Mouse (Mus musculus) spleen, adult 18-20 months (tissue): Measurements from ENCODE around the gene Mamstr.

Experiments used
- DNase-seq, 2 experiments: peaks; one replicate each; pipeline ENCODE4 v3.0.0; 2022; ENCODE audit warnings: mixed read lengths in 2 of 2

Gene Mamstr

DNA sequence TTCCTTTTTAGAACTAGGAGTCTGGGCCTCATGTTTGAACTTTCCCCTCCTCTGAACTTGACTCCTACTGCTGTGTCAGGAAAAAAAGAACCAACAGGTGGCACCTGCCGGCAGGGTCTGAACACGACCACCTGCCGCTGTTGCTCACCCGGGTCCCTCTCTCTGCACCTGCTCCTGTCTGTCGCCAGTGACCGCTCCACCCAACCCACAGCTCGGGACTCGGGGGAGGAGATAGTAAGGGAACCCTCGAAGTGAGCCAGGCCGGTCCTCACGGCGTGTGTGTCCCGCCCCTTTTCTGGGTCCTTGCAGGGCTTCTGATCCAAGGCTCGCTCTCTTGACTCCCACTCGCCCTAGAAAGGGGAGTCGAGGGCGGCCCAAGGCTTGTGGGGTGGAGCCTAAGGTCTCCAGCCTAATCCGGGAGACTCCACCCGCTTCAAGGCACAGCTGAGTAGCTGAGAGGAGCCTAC is at the start of gene Mamstr:
TSS of gene Mamstr (plus strand) at position 417 of the 467 bp plus-strand sequence.
- DNase-seq = no peak

DNA sequence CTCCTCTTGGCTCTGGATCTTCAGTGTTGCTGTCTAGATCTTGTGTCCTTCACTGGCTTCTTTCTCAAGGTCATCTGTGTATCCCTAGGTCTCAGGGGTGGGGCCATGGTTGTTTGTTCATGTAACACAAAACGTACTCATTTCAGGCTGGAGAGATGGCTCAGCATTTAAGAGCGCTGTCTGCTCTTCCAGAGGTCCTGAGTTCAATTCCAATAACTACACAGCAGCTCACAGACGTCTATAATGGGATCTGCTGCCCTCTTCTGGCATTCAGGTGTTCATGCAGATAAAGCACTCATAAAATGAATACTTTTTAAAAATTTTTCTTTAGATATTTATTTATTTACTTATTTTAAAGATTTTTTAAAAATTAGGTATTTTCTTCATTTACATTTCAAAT is 48.9 kb upstream of the Mamstr start:
- no peak for DNase-seq

- DNase-seq = peak in 1 of 2 experiments; percentile 29
Measured at GRCm38 (mm10) chr7:45591880-45592279, 47.9 kb upstream of the Mamstr start.

DNA sequence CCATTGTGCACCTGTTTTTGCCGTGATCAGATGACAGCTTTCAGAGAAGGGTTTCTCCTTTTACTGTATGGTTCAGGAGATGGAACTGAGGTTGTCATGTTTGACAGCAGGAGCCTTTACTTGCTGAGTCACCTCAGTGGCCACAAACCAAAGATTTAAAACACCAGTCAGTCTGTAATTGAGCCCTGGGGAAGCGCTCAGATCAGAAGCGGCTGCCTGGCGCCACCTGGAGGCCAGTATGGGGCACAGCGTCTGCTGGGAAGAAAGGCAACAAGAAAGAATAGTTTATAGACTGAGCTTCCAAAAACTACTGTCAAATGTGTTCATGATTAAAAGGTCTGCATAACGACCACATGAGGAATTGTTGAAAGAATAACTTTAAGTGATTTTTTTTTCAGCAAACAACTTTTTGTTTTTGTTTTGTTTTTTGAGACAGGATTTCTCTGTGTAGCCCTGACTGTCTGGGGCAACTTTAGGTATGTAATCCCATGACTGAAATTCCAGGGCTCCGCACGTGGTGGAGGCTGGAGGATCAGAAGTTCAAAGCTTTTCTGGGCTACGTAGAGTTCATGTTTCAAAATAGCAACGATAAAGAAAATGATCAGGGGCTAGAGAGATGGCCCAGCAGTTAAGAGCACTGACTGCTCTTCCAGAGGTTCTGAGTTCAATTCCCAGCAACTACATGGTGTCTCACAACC is 46.5 kb upstream of the Mamstr start:
- DNase-seq = peak; percentile 50 to 78

DNA sequence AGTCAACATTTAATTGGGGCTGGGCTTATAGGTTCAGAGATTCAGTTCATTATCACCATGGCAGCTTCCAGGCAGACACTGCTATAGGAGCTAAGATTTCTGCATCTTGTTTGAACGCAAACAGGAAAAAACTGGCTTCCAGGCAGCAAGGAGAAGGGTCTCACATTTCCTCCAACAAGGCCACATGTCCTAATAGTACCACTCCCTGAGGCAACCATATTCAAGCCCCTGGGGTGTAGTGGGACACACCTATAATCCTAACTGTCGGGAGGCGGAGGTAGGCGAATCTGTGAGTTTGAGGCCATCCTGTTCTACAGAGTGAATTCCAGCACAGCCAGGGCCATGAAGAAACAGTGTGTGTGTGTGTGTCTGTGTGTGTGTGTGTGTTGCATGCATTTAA is 44.6 kb upstream of the Mamstr start:
- no peak for DNase-seq

- DNase-seq = no peak
Measured at GRCm38 (mm10) chr7:45596107-45596506, 43.7 kb upstream of the Mamstr start.

DNA sequence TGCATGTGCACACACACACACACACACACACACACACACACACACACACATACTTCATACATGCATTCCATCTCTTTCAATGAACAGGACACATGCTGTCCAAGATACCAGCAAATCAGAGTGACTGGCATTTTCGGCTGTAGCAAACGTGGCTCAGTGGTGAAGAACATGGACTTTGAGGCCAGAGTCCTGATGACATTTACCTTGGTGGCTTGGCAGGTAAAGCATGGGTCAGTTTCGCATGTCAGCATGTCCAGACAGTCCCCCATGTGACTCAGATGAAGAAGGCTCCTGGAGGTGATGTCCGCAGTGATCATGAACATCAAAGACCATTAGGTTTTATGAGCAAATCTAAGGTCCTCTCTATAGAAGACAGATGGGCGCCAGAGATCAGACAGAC is 42.8 kb upstream of the Mamstr start:
- no peak for DNase-seq

GRCm38 (mm10) chr7:45597527-45597926 is 42.2 kb upstream of the Mamstr start:
- DNase-seq = no peak

- no peak for DNase-seq
Measured at GRCm38 (mm10) chr7:45598960-45599879, 40.6 kb upstream of the Mamstr start.

DNA sequence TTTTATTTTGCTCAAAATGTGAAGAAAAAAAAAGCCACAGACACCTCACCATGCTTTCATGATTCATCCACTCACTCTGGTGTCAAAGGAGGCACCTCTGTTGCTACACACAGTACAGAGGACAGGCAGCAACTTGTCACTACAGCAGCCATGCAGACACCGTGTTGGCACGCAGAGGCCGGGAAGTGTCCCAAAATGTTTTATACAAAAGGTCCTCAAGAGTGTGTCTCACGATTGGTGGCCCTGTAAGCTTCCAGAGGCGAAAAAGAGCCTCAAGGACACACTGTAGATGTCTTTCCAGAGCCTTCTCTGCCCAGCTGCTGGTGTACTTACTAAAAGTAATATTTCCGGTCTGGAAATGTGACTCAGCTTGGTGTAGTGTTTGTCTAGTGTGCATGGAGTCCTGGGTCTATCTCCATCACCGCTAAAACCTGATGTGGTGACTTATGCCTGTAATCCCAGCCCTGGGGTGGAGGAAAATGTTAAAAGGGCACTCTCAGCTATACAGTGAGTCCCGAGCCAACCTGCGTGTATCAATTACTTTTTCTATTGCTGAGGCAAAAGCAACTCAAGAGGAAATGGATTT is 34.0 kb upstream of the Mamstr start:
- DNase-seq = no peak

DNA sequence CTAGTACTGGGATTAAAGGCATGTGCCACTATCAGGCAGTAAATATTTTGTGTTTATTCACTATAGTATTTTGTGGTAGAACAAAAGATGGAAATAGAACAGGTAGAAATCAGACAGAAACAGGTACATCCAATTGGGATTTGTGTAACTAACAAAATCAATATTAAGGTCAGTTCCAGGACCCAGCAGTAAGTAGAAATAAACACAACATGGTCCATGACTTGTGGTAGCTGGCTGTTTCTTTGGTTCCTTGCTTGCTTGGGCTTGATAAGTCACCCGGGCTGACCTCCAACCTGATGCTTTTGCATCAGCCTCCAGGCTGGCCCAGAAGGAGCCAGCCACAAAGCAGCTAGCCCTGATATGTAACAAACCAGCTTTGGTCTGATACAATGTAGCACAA is 30.3 kb upstream of the Mamstr start:
- no peak for DNase-seq

DNA sequence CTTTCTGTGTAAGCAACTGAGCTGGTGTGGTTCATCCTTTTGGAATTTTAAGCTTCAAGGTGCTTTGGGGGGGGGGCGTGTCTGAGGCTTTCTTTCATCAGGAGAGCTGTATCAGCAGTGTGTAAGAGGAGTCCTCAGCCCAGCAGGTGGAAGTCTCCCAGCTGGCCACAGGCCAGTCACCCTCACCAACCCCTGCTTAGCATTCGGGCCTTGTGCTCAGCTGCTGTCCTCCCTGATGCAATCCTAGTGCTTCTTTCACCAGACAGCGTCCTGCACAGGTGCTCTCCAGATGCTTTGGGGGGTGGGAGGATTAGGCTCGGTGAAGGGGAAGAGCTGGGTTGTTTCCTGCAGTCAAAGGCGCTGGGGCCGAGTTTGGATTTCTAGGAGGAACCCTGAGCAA is 23.5 kb upstream of the Mamstr start:
- no peak for DNase-seq

DNA sequence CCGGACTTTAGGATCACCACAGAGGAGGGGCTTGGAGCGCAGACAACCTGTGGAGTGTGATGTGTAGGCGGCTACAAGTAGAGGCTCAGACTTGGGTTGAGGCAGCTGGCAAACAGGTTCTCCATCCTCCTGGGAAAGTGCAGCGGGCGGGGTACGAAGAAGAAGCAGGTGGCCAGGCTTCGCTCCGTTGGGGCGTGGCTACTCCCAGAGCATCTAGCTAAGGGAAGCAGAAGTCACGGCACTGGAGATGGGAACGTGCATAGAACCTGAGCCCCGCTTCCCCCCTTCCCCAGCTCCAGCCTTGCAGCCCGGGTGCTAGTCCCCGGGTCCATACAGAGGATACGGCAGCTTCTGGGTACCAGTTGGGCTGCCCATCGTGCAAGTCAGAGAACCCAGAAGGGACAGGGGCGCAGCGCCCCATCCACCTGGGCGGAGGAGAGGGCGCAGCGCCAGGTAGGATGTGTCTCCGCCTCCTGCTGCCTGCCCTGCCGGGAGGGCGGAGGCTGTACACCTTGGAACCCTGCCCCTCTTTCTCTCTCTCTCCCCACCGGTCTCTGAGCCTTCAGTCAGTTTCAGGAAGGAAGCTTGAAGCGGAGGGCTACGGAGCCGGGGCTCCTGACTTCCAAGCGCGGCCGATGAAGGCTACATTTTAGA is 22.6 kb upstream of the Mamstr start, which contains the start of gene Fut1:
TSS of gene Fut1 (plus strand) at position 248 of the 654 bp plus-strand sequence.
- no peak for DNase-seq

DNA sequence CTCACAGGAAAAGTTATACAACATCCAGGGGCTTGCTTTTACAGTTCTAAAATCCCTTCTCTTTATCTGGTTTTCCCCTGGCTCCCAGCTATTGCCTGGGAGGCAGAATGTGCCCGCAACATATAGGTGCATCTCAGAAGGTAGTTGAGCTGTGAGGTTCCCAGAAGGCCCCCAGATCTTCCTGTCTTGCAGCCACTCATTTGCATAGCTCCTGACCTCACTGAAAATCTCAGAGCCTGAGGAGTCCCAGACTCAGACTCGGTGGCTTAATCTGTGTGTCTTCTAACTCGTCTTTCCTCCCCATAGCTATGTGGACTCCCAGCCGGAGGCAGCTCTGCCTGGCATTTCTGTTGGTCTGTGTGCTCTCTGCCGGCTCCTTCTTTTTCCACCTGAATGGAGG is 21.5 kb upstream of the Mamstr start:
- DNase-seq = no peak

DNA sequence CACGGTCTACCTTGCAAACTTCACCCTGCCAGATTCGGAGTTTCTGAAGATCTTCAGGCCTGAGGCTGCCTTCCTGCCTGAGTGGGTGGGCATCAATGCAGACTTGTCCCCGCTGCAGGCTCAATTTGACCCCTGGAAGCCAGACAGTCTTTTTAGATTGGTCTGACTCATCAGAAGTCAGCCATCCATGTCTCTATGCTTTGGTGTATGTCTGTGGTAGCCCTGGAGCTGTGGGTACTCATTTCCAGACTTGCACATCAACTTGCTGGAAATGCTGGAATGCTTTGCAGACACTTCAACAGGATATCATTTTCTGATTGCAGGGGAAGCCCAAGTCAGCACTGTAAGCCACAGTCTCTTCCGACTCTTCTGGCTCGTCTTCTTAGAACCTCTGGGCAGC is 20.2 kb upstream of the Mamstr start:
- no peak for DNase-seq

- DNase-seq = no peak
Measured at GRCm38 (mm10) chr7:45621443-45621842, 18.3 kb upstream of the Mamstr start, which contains the start of gene Izumo1. Gene Izumo1, plus strand, starts transcription at chr7:45621811.

GRCm38 (mm10) chr7:45623507-45623906 is 16.3 kb upstream of the Mamstr start:
- no peak for DNase-seq

DNA sequence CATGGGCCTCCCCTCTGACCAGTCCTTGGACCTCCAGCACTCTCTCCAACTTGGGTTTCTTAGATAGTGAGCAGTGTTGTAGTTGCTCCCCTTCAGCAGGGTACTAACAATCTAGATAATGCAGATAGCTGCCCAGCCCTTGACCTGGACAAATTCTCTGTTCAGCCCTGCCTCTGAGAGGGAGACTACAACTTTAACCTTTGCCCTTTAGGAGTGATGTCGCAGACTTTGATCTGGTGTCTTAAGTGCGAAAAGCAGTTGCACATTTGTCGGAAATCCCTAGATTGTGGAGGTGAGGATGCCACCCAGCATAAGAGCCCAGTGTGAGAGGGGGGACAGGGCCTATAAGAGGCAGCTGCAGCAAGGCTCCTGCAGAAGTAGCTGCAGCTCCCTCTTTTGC is 15.1 kb upstream of the Mamstr start:
- no peak for DNase-seq

DNA sequence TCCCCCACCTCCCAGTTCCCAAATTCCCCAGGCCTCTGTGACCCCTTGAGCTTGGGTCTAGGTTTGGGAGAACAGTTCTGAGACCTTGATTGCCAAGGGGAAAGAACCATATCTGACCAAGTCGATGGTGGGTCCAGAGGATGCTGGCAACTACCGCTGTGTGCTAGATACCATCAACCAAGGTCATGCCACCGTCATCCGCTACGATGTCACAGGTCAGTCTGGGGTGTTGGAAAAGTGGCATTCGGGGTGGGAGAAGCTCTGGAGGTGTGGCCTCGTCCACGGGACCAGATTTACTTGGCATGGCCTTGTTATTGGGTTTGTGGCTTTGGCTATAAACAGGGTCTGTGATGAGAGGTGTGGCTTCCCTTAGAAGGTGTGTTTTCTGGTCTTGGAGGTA is 14.3 kb upstream of the Mamstr start:
- DNase-seq = no peak

- DNase-seq = no peak
Measured at GRCm38 (mm10) chr7:45626571-45627076, 13.2 kb upstream of the Mamstr start.

DNA sequence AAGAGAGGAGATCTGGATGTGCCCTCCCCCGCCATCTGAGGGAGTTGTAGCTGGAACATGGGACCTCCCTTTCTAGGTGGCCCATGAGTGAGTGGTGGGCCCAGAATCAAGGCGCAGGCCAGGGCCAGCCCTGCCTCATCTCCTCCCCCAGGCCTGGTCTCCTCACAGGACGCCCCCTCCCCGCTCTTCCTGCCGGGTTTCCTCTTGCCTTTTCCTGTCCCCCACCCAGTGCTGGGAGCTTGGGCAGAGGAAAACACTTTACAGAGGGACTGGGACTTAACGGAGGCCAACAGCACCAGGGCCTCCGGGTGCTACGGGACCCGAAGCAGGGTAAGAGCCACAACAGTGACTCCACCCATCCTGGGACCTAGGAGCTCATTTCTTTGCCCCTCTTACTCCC is 12.5 kb upstream of the Mamstr start, which contains the start of gene Rasip1:
TSS of gene Rasip1 (plus strand) at position 228 of the 400 bp plus-strand sequence.
- no peak for DNase-seq
